8 mouse cellular contexts compared by ENCODE assay signal in genomic region chr11:120800061-120800904, GRCm38 (mm10). TPM values are rescaled to one million over a fixed set of nuclear protein-coding genes. Genes with fewer than 3 reads are reported as not detected.
DNase-seq lines count a peak whose midpoint lies in the region; ATAC-seq lines count a peak whose summit lies in the region.

No protein-coding gene starts in this region.

- 0 out of 2 replicates have a peak overlapping the region, but pooled peaks have one; percentile 22 for H3K4me2 ChIP-seq in hindbrain, embryonic 14.5 days (replicated peaks)

- peaks cover 10% of the 10 kb centered on the region for H3K4me1 ChIP-seq in hindbrain, embryonic 14.5 days (replicated peaks; ENCODE audit: control insufficient read depth, insufficient read depth, low read length)

- peak; percentile 64 for ATAC-seq in hindbrain, embryonic 14.5 days (ENCODE audit: low FRiP score)

- H3K9ac ChIP-seq in hindbrain, embryonic 14.5 days, result 0 out of 2 replicates have a peak overlapping the region, but pooled peaks have one; percentile 32

- 14% methylated on average over 10 of the region's 10 CpGs for WGBS in hindbrain, embryonic 14.5 days

- no peak overlapping the region for H3K4me3 ChIP-seq in hindbrain, embryonic 14.5 days (replicated peaks; ENCODE audit: low read length)

- DNase-seq in T-cell, adult 2 months (ENCODE audit: low spot score), result peak; percentile 76
- DNase-seq in cerebellum, postnatal 36 days, result peak; percentile 88 to 89
- peak; percentile 80 to 87 for DNase-seq in frontal cortex, postnatal 36 days (ENCODE audit: low spot score in 2 of 2)
- peak; percentile 91 for DNase-seq in hindbrain, embryonic 14.5 days (ENCODE audit: low spot score)
- DNase-seq in layer of hippocampus, postnatal 36 days, result peak; percentile 82 to 84
- peak; percentile 91 to 93 for DNase-seq in lung, postnatal 4 days
- peak; percentile 92 for DNase-seq in retina, postnatal 1 day
- peak; percentile 91 for DNase-seq in thymus, postnatal 4 days

- no peaks in the 10 kb centered on the region for H3K9me3 ChIP-seq in hindbrain, embryonic 14.5 days (ENCODE audit: control insufficient read depth, low read length)

- H3K27ac ChIP-seq in hindbrain, embryonic 14.5 days, result 0 out of 2 replicates have a peak overlapping the region, but pooled peaks have one; percentile 16

- no peaks in the 10 kb centered on the region for H3K27me3 ChIP-seq in hindbrain, embryonic 14.5 days (ENCODE audit: control insufficient read depth, insufficient read depth, low read length)

- peaks cover 5% of the 10 kb centered on the region; the same call in 1 of the 2 replicates for H3K36me3 ChIP-seq in hindbrain, embryonic 14.5 days (replicated peaks; ENCODE audit: control insufficient read depth, insufficient read depth)

RNA-seq across cellular contexts. Expression of gene Dus1l, which starts 4.1 kb away (rescaled TPM):
- polyA plus RNA-seq in hindbrain, embryonic 14.5 days (2014; fragmentation: Nextera tagmentation; extraction: Ambion mirVana), result 43.8 and 43.9 TPM in 2 replicates
- total RNA-seq in layer of hippocampus, postnatal 36 days (2021), result 10 to 100 TPM; 44.7 to 52.9 TPM

RNA-seq across cellular contexts. Expression of gene Gps1, which starts 16.2 kb away (rescaled TPM):
- 288 and 307 TPM in 2 replicates for polyA plus RNA-seq in hindbrain, embryonic 14.5 days (2014; fragmentation: Nextera tagmentation; extraction: Ambion mirVana)
- 100 to 1,000 TPM; 146 to 147 TPM for total RNA-seq in layer of hippocampus, postnatal 36 days (2021)

RNA-seq across cellular contexts. Expression of gene Rfng, which starts 16.3 kb away (rescaled TPM):
- 86.1 and 87.0 TPM in 2 replicates for polyA plus RNA-seq in hindbrain, embryonic 14.5 days (2014; fragmentation: Nextera tagmentation; extraction: Ambion mirVana)
- total RNA-seq in layer of hippocampus, postnatal 36 days (2021), result 10 to 100 TPM; 66.1 to 68.6 TPM

RNA-seq across cellular contexts. Expression of gene Fasn, which starts 24.1 kb away (rescaled TPM):
- 119 and 135 TPM in 2 replicates for polyA plus RNA-seq in hindbrain, embryonic 14.5 days (2014; fragmentation: Nextera tagmentation; extraction: Ambion mirVana)
- 100 to 1,000 TPM; 173 to 191 TPM for total RNA-seq in layer of hippocampus, postnatal 36 days (2021)

RNA-seq across cellular contexts. Expression of gene Hmga1b, which starts 37.7 kb away (rescaled TPM):
- polyA plus RNA-seq in hindbrain, embryonic 14.5 days (2014; fragmentation: Nextera tagmentation; extraction: Ambion mirVana), result 1.8 and 2.2 TPM in 2 replicates
- total RNA-seq in layer of hippocampus, postnatal 36 days (2021), result 10 to 100 TPM; 19.5 to 20.1 TPM
